Mouse (Mus musculus): ENCODE data around the gene Sept8. TPM values are rescaled to one million over a fixed set of nuclear protein-coding genes. Genes with fewer than 3 reads are reported as not detected.

Gene Sept8
- polyA plus RNA-seq, 1 experiment from 2014 or later = 18.2 TPM

DNA sequence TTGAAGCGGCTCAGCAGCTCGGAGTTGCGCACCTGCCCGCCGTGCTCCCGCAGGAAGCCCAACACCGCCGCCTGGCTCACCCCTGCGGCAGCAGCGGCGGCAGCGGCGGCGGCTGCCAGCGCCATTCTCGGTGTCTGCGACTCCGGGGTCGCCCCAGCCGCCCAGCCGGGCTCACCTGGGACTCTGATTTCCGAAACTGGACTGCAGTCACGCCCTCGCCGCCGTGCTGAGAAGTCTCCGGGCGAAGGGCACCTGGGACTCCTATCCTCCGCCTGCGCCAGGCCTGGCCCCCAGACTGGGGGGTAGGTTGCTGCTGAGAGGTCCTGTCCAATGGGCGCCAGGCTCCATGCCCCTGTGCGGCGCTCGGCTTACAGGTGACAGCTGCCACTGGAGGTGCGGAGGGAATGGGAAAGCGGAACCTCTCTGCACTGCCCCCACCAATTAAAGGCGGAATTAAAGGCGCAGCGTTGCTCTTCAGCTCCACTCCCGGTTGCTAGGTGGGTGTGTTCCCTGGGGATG lies 39.2 kb upstream of the Sept8 start, which contains the start of the genes Gm9945 and Sowaha:
Gm9945 (plus strand) TSS at position 384 of the 519 bp plus-strand sequence.
Sowaha (minus strand) TSS at position 492 of the 519 bp plus-strand sequence.
- H3K4me3 ChIP-seq (ENCODE audit: low read length) = peak within 1 kb of the TSS; percentile 58
- ATAC-seq = peak; percentile 84
- 3% methylated on average over 40 of the region's 40 CpGs for WGBS
- no peaks in the 10 kb centered on the region for H3K36me3 ChIP-seq (ENCODE audit: control insufficient read depth, insufficient read depth, low read length)
- no peak within 1 kb of the TSS for H3K27ac ChIP-seq (ENCODE audit: low read length)
- H3K4me2 ChIP-seq (ENCODE audit: low read depth, low read length) = peak within 1 kb of the TSS; percentile 90
- peaks cover 15% of the 10 kb centered on the region; the same call in 1 of the 2 replicates for H3K4me1 ChIP-seq (ENCODE audit: control insufficient read depth, insufficient read depth, low read length)
- H3K9me3 ChIP-seq (ENCODE audit: control insufficient read depth, low read length) = no peaks in the 10 kb centered on the region
- peaks cover 47% of the 10 kb centered on the region for H3K27me3 ChIP-seq (replicated peaks; ENCODE audit: control insufficient read depth, insufficient read depth, low read length)
- peak within 1 kb of the TSS; percentile 61 for H3K9ac ChIP-seq (ENCODE audit: low read depth, low read length)

DNA sequence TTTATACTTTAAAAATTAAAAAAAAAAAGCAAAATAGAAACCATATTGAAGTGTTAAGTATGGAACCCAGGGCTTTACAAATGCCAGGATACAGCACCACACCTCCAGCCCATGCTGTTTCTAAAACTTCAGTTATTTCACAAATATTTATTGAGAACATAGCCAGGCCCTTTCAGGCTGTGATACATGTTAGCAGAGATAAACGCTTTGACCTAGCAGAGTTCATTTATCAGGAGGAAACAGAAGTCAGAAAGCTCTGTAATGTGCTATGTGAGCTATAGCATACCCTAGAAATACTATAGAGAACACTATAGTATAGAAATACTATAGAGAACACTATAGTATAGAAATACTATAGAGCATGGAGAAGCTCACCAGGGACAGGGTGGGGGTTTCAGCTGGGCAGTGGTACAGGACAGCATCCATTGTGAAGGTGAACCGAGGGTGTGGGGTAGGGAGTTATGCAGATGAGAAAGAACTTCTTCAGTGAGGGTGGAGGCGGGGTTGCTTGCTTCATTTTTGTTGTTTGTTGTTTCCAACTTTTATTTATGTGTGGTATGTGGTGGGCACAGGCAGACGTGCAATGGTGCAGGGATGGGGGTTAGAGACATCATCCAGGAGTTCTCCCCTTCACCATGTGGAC lies 37.8 kb upstream of the Sept8 start:
- no peak for ATAC-seq
- 69% methylated on average over 4 of the region's 4 CpGs for WGBS
- peaks cover 37% of the 10 kb centered on the region for H3K27me3 ChIP-seq (replicated peaks; ENCODE audit: control insufficient read depth, insufficient read depth, low read length)

GRCm38 (mm10) chr11:53483159-53483891 lies 35.7 kb upstream of the Sept8 start:
- 59% methylated on average over 9 of the region's 9 CpGs for WGBS
- peak overlapping the region; percentile 27; the same call in 1 of the 2 replicates for H3K27ac ChIP-seq (ENCODE audit: low read length)
- H3K9ac ChIP-seq (ENCODE audit: low read depth, low read length) = no peak overlapping the region
- no peak overlapping the region for H3K4me2 ChIP-seq (ENCODE audit: low read depth, low read length)
- peaks cover 29% of the 10 kb centered on the region for H3K27me3 ChIP-seq (replicated peaks; ENCODE audit: control insufficient read depth, insufficient read depth, low read length)
- H3K36me3 ChIP-seq (ENCODE audit: control insufficient read depth, insufficient read depth, low read length) = no peaks in the 10 kb centered on the region
- no peaks in the 10 kb centered on the region for H3K9me3 ChIP-seq (ENCODE audit: control insufficient read depth, low read length)
- ATAC-seq = peak; percentile 72
- H3K4me1 ChIP-seq (ENCODE audit: control insufficient read depth, insufficient read depth, low read length) = peaks cover 16% of the 10 kb centered on the region; the same call in 1 of the 2 replicates
- no peak overlapping the region for H3K4me3 ChIP-seq (ENCODE audit: low read length)

More for the DNA sequence above, 37.8 kb upstream of the Sept8 start:
- Histone ChIP-seq H3K4me1 (ENCODE audit: control insufficient read depth, insufficient read depth, low read length) (peaks cover 15% of the 10 kb centered on the region; the same call in 1 of the 2 replicates), H3K36me3 (ENCODE audit: control insufficient read depth, insufficient read depth, low read length) (no peaks in the 10 kb centered on the region), H3K9me3 (ENCODE audit: control insufficient read depth, low read length) (no peaks in the 10 kb centered on the region), H3K9ac (ENCODE audit: low read depth, low read length) (no peak overlapping the region), H3K27ac (ENCODE audit: low read length) (no peak overlapping the region), H3K4me2 (ENCODE audit: low read depth, low read length) (no peak overlapping the region), H3K4me3 (ENCODE audit: low read length) (no peak overlapping the region)

DNA sequence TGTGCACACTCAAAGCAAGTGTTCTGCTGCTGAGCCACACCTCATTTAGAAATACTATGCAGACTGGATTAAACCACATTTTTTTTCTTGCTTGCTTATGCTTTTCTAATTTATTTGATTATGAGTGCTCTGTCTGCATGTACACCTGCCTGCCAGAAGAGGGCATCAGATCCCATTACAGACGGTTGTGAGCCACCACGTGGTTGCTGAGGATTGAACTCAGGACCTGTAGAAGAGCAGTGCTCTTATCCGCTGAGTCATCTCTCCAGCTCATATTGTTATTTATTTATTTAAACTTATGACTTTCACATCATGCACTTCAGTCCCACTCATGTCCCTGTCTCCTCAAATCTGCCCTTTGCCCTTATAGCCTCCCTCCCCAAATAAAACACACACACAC lies 33.3 kb upstream of the Sept8 start:
- Histone ChIP-seq H3K4me1 (ENCODE audit: control insufficient read depth, insufficient read depth, low read length) (0 out of 2 replicates have a peak, but pooled peaks cover 2% of the 10 kb centered on the region), H3K4me2 (ENCODE audit: low read depth, low read length) (no peak overlapping the region), H3K36me3 (ENCODE audit: control insufficient read depth, insufficient read depth, low read length) (no peaks in the 10 kb centered on the region), H3K9ac (ENCODE audit: low read depth, low read length) (no peak overlapping the region), H3K27me3 (replicated peaks; ENCODE audit: control insufficient read depth, insufficient read depth, low read length) (peaks cover 8% of the 10 kb centered on the region; the same call in 1 of the 2 replicates), H3K4me3 (ENCODE audit: low read length) (no peak overlapping the region), H3K9me3 (ENCODE audit: control insufficient read depth, low read length) (no peaks in the 10 kb centered on the region), H3K27ac (ENCODE audit: low read length) (no peak overlapping the region)
- 47% methylated on average over 3 of the region's 3 CpGs for WGBS
- ATAC-seq = no peak

DNA sequence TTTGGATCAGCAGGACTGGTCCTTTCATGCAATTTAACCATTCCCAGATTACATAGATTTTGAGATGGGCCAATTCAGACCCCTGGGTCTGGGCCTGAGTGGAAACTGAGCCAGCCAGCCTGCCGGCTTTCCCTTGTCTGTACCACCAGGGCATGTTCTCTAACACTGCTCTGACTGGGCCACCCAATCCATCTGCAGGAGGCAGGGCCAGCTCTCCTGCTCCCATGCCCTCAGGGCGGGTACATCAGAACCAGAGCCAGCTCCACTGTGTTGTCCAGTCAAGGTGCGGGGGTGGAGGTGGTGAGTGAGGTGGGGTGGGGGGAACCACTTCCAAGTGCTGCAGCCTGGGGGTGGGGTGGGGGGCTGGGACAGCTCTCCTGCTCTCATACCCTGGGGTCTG lies 32.7 kb upstream of the Sept8 start:
- Histone ChIP-seq H3K9me3 (ENCODE audit: control insufficient read depth, low read length) (no peaks in the 10 kb centered on the region), H3K9ac (ENCODE audit: low read depth, low read length) (no peak overlapping the region), H3K4me1 (ENCODE audit: control insufficient read depth, insufficient read depth, low read length) (0 out of 2 replicates have a peak, but pooled peaks cover 2% of the 10 kb centered on the region), H3K27me3 (replicated peaks; ENCODE audit: control insufficient read depth, insufficient read depth, low read length) (peaks cover 5% of the 10 kb centered on the region; the same call in 1 of the 2 replicates), H3K36me3 (ENCODE audit: control insufficient read depth, insufficient read depth, low read length) (no peaks in the 10 kb centered on the region), H3K4me2 (ENCODE audit: low read depth, low read length) (no peak overlapping the region), H3K27ac (ENCODE audit: low read length) (no peak overlapping the region), H3K4me3 (ENCODE audit: low read length) (no peak overlapping the region)
- ATAC-seq = no peak
- WGBS = 69% methylated on average over 3 of the region's 3 CpGs

DNA sequence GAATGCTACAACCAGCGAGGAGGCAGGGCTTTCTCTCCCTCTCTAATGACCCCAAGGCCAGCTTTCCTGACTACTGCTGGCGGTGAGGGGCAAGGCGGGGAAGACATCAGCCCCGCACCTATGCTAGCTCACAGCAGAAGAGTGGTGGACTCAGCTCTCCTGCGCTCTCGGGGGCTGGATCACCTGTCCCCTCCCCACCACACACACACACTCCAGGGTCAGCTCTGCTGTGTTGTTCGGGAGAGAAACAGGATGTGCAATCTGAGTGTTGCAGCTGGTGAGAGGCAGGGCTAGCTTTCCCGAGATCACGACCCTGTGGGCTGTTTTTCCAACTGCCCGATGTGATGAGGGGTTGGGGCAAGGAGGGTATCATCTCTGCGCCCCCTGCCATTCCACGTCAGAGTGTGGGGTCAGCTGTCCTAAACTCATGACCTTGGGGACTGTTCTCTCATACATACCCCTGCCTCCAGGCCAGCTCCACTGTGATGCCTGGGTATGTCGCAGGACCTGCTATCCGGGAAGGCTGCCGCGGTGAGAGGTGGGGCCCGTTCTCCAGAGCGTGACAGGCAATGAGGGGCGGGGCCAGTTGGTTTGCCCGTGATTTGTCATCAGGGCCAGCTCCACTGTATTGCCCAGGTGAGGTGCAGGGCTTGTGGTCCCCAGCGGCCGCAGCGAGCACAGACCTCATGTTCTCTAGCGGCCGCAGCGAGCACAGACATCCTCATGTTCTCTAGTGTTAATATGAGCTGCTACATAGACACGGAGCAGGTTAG lies 32.0 kb upstream of the Sept8 start:
- Histone ChIP-seq H3K9ac (ENCODE audit: low read depth, low read length) (no peak overlapping the region), H3K4me3 (ENCODE audit: low read length) (peak overlapping the region; percentile 29), H3K9me3 (ENCODE audit: control insufficient read depth, low read length) (no peaks in the 10 kb centered on the region), H3K4me2 (ENCODE audit: low read depth, low read length) (peak overlapping the region; percentile 52), H3K27me3 (replicated peaks; ENCODE audit: control insufficient read depth, insufficient read depth, low read length) (peaks cover 5% of the 10 kb centered on the region; the same call in 1 of the 2 replicates), H3K36me3 (ENCODE audit: control insufficient read depth, insufficient read depth, low read length) (no peaks in the 10 kb centered on the region), H3K27ac (ENCODE audit: low read length) (no peak overlapping the region), H3K4me1 (ENCODE audit: control insufficient read depth, insufficient read depth, low read length) (0 out of 2 replicates have a peak, but pooled peaks cover 2% of the 10 kb centered on the region)
- peak; percentile 66 for ATAC-seq
- WGBS = 11% methylated on average over 27 of the region's 27 CpGs

- H3K27me3 ChIP-seq (replicated peaks; ENCODE audit: control insufficient read depth, insufficient read depth, low read length) = peaks cover 5% of the 10 kb centered on the region; the same call in 1 of the 2 replicates
- 0 out of 2 replicates have a peak, but pooled peaks cover 2% of the 10 kb centered on the region for H3K4me1 ChIP-seq (ENCODE audit: control insufficient read depth, insufficient read depth, low read length)
- no peaks in the 10 kb centered on the region for H3K36me3 ChIP-seq (ENCODE audit: control insufficient read depth, insufficient read depth, low read length)
- H3K9me3 ChIP-seq (ENCODE audit: control insufficient read depth, low read length) = no peaks in the 10 kb centered on the region
- ATAC-seq = no peak
- 96% methylated on average over 5 of the region's 5 CpGs for WGBS
- H3K4me3 ChIP-seq (ENCODE audit: low read length) = no peak overlapping the region
- no peak overlapping the region for H3K27ac ChIP-seq (ENCODE audit: low read length)
- H3K4me2 ChIP-seq (ENCODE audit: low read depth, low read length) = no peak overlapping the region
- no peak overlapping the region for H3K9ac ChIP-seq (ENCODE audit: low read depth, low read length)
Measured at GRCm38 (mm10) chr11:53489007-53489406, 30.1 kb upstream of the Sept8 start.

GRCm38 (mm10) chr11:53489421-53489820 lies 29.6 kb upstream of the Sept8 start:
- Histone ChIP-seq H3K27ac (ENCODE audit: low read length) (no peak overlapping the region), H3K9ac (ENCODE audit: low read depth, low read length) (no peak overlapping the region), H3K4me2 (ENCODE audit: low read depth, low read length) (no peak overlapping the region), H3K27me3 (replicated peaks; ENCODE audit: control insufficient read depth, insufficient read depth, low read length) (peaks cover 5% of the 10 kb centered on the region; the same call in 1 of the 2 replicates), H3K9me3 (ENCODE audit: control insufficient read depth, low read length) (no peaks in the 10 kb centered on the region), H3K36me3 (ENCODE audit: control insufficient read depth, insufficient read depth, low read length) (no peaks in the 10 kb centered on the region), H3K4me1 (ENCODE audit: control insufficient read depth, insufficient read depth, low read length) (0 out of 2 replicates have a peak, but pooled peaks cover 2% of the 10 kb centered on the region), H3K4me3 (ENCODE audit: low read length) (no peak overlapping the region)
- WGBS = 78% methylated on average over 9 of the region's 9 CpGs
- no peak for ATAC-seq
